Mouse (Mus musculus): Measurements from ENCODE around the gene Catsperg1. TPM values are rescaled to one million over a fixed set of nuclear protein-coding genes. Genes with fewer than 3 reads are reported as not detected.
"Not testable (repeated sequence)": the region's sequence is repeated elsewhere in the genome, so short reads cannot be mapped to it uniquely, and the experiment has no call there.

Gene Catsperg1
- polyA plus RNA-seq, 1 experiment from 2014 or later: 1.0 TPM

DNA sequence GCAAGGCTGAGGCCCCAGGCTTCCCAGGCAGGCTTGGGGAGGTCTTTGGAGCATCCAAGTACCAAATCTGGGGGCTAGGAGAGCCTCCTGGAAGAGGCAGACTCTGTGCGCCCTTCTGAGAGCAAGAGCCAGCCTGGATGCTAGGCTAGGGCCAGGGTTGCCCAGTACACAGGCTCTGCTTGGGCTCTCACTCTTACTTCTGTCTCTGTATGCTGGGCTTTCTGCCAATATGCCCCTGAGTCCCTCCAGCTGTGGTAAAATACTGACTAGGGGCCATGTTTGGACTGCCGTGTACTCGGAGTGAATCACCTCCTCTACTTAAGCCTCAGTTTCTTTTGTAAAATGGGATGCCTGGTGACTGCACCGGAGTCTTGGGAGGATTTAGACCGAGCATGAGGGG, 32.2 kb upstream of the Catsperg1 start:
- H3K4me1 ChIP-seq: peaks cover 33% of the 10 kb centered on the region
- 58% methylated on average over 5 of the region's 5 CpGs for WGBS
- H3K4me2 ChIP-seq: no peak overlapping the region
- H3K36me3 ChIP-seq: peaks cover 22% of the 10 kb centered on the region; the same call in 1 of the 2 replicates
- H3K4me3 ChIP-seq: no peak overlapping the region
- peak overlapping the region; percentile 45 for H3K27ac ChIP-seq
- ATAC-seq (ENCODE audit: borderline replicate concordance, extremely low read depth, low FRiP score, low TSS enrichment): peak; percentile 55
- no peaks in the 10 kb centered on the region for H3K9me3 ChIP-seq
- H3K9ac ChIP-seq: no peak overlapping the region
- no peaks in the 10 kb centered on the region for H3K27me3 ChIP-seq

DNA sequence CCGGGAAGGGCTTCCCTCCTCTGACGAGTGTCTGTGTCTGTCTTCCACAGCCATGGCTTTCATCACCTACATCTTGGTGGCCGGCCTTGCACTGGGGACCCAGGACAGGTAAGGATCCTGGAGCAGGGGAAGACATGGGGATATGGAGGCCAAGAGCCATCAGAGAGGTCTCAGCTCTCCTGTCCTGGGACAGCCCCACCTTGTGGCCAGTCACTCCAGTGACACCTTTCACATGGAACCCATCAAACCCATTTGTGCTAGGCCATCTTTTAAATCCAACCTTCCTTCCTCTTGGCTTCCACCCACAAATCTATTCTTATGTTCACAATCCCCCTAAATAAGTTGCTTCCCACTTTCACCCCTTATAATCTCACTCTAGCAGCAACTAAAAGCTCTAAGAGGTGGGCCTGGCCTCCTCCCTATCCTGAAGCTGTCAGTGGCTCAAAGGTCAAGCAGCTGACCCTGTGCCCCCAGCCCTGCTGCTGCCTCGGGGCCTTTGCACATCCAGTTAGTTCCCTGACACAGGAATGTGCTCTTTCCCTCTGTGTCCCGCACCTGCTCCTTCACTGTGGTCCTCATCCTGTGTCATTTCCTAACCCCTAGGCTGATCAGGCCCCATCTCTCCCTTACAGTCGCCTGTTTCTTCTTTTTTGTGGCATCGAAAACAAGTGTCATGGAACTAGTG, 31.0 kb upstream of the Catsperg1 start:
- H3K9ac ChIP-seq: no peak overlapping the region
- H3K27ac ChIP-seq: no peak overlapping the region
- H3K4me1 ChIP-seq: peaks cover 33% of the 10 kb centered on the region
- peaks cover 22% of the 10 kb centered on the region; the same call in 1 of the 2 replicates for H3K36me3 ChIP-seq
- no peaks in the 10 kb centered on the region for H3K27me3 ChIP-seq
- no peak for ATAC-seq (ENCODE audit: borderline replicate concordance, extremely low read depth, low FRiP score, low TSS enrichment)
- H3K4me3 ChIP-seq: no peak overlapping the region
- H3K9me3 ChIP-seq: no peaks in the 10 kb centered on the region
- H3K4me2 ChIP-seq: no peak overlapping the region
- 74% methylated on average over 7 of the region's 7 CpGs for WGBS

DNA sequence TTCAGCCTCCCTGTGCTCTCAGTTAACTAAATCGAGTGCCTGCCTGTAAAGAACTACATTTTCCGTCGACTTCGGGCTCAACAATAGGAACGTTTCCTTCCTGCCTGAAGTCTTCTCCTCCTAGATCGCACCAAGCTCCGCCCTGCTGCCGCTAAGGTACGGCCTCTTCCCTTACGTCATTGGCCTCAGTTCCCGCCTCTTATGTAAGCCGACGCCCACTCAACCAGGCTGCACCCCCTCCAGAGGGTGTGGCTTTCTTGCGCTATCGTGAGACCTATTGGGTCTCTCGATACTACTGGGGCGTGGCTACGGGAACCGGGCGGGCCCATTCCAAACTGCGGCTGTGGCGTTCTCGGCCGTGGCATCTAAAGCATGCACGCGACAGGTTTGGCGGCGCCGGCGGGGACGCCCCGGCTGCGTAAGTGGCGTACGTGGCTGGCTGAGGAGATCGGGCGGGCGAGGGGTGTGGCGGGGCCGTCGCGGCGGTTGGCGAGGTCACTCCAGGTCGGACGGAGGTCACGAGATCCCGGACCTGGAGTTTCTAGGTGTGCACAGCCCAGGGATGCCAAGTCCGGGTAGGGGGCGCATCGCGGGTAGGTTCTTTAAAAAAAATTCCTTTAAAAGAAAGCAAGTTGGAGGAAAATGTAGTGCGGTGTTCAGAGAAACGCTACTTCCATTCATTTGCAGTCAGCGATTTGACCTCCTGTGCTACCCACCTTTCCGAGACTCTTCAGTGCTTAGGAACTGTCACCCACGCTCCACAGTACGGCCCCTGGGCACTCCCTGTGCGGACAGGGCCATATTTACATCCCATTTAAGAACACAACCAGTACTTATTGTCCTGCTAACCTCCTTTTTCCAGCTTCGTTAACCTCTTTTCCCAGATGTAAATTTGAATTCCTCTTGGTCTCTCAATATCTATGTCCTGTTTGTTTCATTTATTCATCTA, 24.5 kb upstream of the Catsperg1 start, which contains the start of gene Yif1b:
TSS of gene Yif1b (plus strand) at position 311 of the 949 bp plus-strand sequence.
- Histone ChIP-seq H3K4me2 (peak within 1 kb of the TSS; percentile 67), H3K4me3 (peak within 1 kb of the TSS; percentile 64), H3K9me3 (no peaks in the 10 kb centered on the region), H3K36me3 (no peaks in the 10 kb centered on the region), H3K27me3 (no peaks in the 10 kb centered on the region), H3K27ac (peak within 1 kb of the TSS; percentile 96), H3K4me1 (peaks cover 17% of the 10 kb centered on the region), H3K9ac (peak within 1 kb of the TSS; percentile 67)
- under 1% methylated on average over 60 of the region's 60 CpGs for WGBS
- peak; percentile 95 for ATAC-seq (ENCODE audit: borderline replicate concordance, extremely low read depth, low FRiP score, low TSS enrichment)

DNA sequence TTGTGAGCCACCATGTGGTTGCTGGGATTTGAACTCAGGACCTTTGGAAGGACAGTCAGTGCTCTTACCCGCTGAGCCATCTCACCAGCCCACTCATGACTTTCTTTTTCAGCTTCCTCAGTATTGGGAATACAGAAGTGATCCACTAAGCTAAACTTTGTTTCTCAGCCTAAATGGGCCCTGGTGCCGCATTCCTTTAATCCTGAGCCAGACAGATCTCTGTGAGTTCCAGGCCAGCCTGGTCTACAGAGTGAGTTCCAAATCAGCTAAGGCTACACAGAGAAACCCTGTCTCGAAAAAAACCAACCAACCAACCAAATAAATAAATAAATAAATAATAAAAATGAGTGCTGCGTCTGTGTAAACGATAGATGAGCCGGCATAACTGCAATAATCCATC, 23.8 kb upstream of the Catsperg1 start:
- not testable (repeated sequence) for H3K36me3 ChIP-seq; ATAC-seq (ENCODE audit: borderline replicate concordance, extremely low read depth, low FRiP score, low TSS enrichment); H3K27me3 ChIP-seq; H3K9me3 ChIP-seq
- peak overlapping the region; percentile 67 for H3K4me2 ChIP-seq
- H3K9ac ChIP-seq: peak overlapping the region; percentile 54
- peaks cover 17% of the 10 kb centered on the region for H3K4me1 ChIP-seq
- H3K27ac ChIP-seq: peak overlapping the region; percentile 96
- H3K4me3 ChIP-seq: peak overlapping the region; percentile 64
- WGBS: 22% methylated on average over 6 of the region's 6 CpGs

DNA sequence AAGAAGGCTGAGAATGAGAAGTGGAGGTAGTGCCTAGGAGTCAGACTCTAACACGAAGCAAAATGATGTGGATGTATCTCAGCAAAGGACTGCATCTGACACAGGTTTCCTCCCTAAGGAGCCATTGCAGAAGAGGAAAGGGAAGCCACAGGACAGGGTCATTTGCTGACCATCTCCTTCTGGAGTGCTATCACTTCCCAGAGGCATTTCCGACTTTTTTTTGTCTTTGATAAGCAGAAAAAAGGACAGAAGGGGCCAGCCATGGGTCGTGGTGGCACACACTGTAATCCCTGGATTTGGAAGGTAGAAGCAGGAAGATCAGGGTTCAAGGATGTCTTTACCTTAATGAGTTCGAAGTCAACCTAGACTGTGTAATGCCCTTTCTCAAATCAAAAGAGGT, 22.8 kb upstream of the Catsperg1 start:
- Histone ChIP-seq H3K27ac (no peak overlapping the region), H3K4me1 (peaks cover 26% of the 10 kb centered on the region), H3K36me3 (no peaks in the 10 kb centered on the region), H3K4me2 (no peak overlapping the region), H3K9ac (no peak overlapping the region), H3K9me3 (no peaks in the 10 kb centered on the region), H3K27me3 (no peaks in the 10 kb centered on the region), H3K4me3 (no peak overlapping the region)
- ATAC-seq (ENCODE audit: borderline replicate concordance, extremely low read depth, low FRiP score, low TSS enrichment): no peak
- WGBS: 70% methylated on average over 4 of the region's 4 CpGs

GRCm38 (mm10) chr7:29234661-29235060, 20.8 kb upstream of the Catsperg1 start:
- 79% methylated on average over 5 of the region's 5 CpGs for WGBS
- no peak overlapping the region for H3K9ac ChIP-seq
- H3K27ac ChIP-seq: no peak overlapping the region

GRCm38 (mm10) chr7:29233745-29234144, 19.9 kb upstream of the Catsperg1 start:
- H3K36me3 ChIP-seq: no peaks in the 10 kb centered on the region
- H3K9ac ChIP-seq: no peak overlapping the region
- H3K27ac ChIP-seq: peak overlapping the region; percentile 50
- H3K4me3 ChIP-seq: no peak overlapping the region
- peaks cover 16% of the 10 kb centered on the region for H3K4me1 ChIP-seq
- no peak for ATAC-seq (ENCODE audit: borderline replicate concordance, extremely low read depth, low FRiP score, low TSS enrichment)
- 45% methylated on average over 6 of the region's 6 CpGs for WGBS
- H3K27me3 ChIP-seq: peaks cover 6% of the 10 kb centered on the region; the same call in 1 of the 2 replicates
- H3K4me2 ChIP-seq: no peak overlapping the region; the same call in 1 of the 2 replicates
- no peaks in the 10 kb centered on the region for H3K9me3 ChIP-seq

More at GRCm38 (mm10) chr7:29234661-29235060, 20.8 kb upstream of the Catsperg1 start:
- ATAC-seq (ENCODE audit: borderline replicate concordance, extremely low read depth, low FRiP score, low TSS enrichment): no peak
- Histone ChIP-seq H3K9me3 (no peaks in the 10 kb centered on the region), H3K4me3 (no peak overlapping the region), H3K36me3 (no peaks in the 10 kb centered on the region), H3K4me2 (no peak overlapping the region), H3K4me1 (peaks cover 26% of the 10 kb centered on the region), H3K27me3 (peaks cover 6% of the 10 kb centered on the region; the same call in 1 of the 2 replicates)

- no peaks in the 10 kb centered on the region for H3K9me3 ChIP-seq
- H3K4me3 ChIP-seq: peak within 1 kb of the TSS; percentile 64
- H3K27me3 ChIP-seq: peaks cover 6% of the 10 kb centered on the region; the same call in 1 of the 2 replicates
- peak; percentile 50 for ATAC-seq (ENCODE audit: borderline replicate concordance, extremely low read depth, low FRiP score, low TSS enrichment)
- WGBS: under 1% methylated on average over 62 of the region's 62 CpGs
- H3K27ac ChIP-seq: peak within 1 kb of the TSS; percentile 66
- H3K4me2 ChIP-seq: peak within 1 kb of the TSS; percentile 99
- H3K36me3 ChIP-seq: no peaks in the 10 kb centered on the region
- H3K9ac ChIP-seq: peak within 1 kb of the TSS; percentile 74
- peaks cover 11% of the 10 kb centered on the region for H3K4me1 ChIP-seq
Observed at GRCm38 (mm10) chr7:29232247-29233013, 18.6 kb upstream of the Catsperg1 start, which contains the start of gene Kcnk6. TSS of gene Kcnk6 (minus strand) at chr7:29232515.

- no peak for ATAC-seq (ENCODE audit: borderline replicate concordance, extremely low read depth, low FRiP score, low TSS enrichment)
- H3K4me3 ChIP-seq: peak overlapping the region; percentile 64
- no peak overlapping the region for H3K9ac ChIP-seq
Observed at GRCm38 (mm10) chr7:29231517-29231916, 17.7 kb upstream of the Catsperg1 start.

GRCm38 (mm10) chr7:29230560-29230959, 16.7 kb upstream of the Catsperg1 start:
- H3K4me1 ChIP-seq: peaks cover 11% of the 10 kb centered on the region
- no peak overlapping the region for H3K4me3 ChIP-seq
- H3K27ac ChIP-seq: no peak overlapping the region
- H3K36me3 ChIP-seq: no peaks in the 10 kb centered on the region
- WGBS: 46% methylated on average over 3 of the region's 3 CpGs
- ATAC-seq (ENCODE audit: borderline replicate concordance, extremely low read depth, low FRiP score, low TSS enrichment): no peak
- H3K27me3 ChIP-seq: peaks cover 6% of the 10 kb centered on the region; the same call in 1 of the 2 replicates
- H3K9me3 ChIP-seq: no peaks in the 10 kb centered on the region
- no peak overlapping the region for H3K9ac ChIP-seq
- H3K4me2 ChIP-seq: 0 out of 2 replicates have a peak overlapping the region, but pooled peaks have one; percentile 16

More at GRCm38 (mm10) chr7:29231517-29231916, 17.7 kb upstream of the Catsperg1 start:
- no peak overlapping the region for H3K27ac ChIP-seq
- peaks cover 11% of the 10 kb centered on the region for H3K4me1 ChIP-seq
- 49% methylated on average over 3 of the region's 3 CpGs for WGBS
- H3K36me3 ChIP-seq: no peaks in the 10 kb centered on the region
- no peaks in the 10 kb centered on the region for H3K9me3 ChIP-seq
- peak overlapping the region; percentile 99 for H3K4me2 ChIP-seq
- H3K27me3 ChIP-seq: peaks cover 6% of the 10 kb centered on the region; the same call in 1 of the 2 replicates

- Histone ChIP-seq H3K27ac (no peak overlapping the region), H3K4me2 (no peak overlapping the region), H3K4me3 (no peak overlapping the region), H3K4me1 (peaks cover 16% of the 10 kb centered on the region), H3K9me3 (no peaks in the 10 kb centered on the region), H3K9ac (no peak overlapping the region), H3K36me3 (no peaks in the 10 kb centered on the region), H3K27me3 (peaks cover 6% of the 10 kb centered on the region; the same call in 1 of the 2 replicates)
- ATAC-seq (ENCODE audit: borderline replicate concordance, extremely low read depth, low FRiP score, low TSS enrichment): no peak
- WGBS: 63% methylated on average over 4 of the region's 4 CpGs
Observed at GRCm38 (mm10) chr7:29228202-29228601, 14.4 kb upstream of the Catsperg1 start.
